Mouse (Mus musculus): ENCODE measurements at regions not wholly inside any gene's neighbourhood (a gene's known extent, or its start where the extent isn't known, plus 50 kb on each side); places are given as distances from the start of the nearest gene placed in this dataset.

DNA sequence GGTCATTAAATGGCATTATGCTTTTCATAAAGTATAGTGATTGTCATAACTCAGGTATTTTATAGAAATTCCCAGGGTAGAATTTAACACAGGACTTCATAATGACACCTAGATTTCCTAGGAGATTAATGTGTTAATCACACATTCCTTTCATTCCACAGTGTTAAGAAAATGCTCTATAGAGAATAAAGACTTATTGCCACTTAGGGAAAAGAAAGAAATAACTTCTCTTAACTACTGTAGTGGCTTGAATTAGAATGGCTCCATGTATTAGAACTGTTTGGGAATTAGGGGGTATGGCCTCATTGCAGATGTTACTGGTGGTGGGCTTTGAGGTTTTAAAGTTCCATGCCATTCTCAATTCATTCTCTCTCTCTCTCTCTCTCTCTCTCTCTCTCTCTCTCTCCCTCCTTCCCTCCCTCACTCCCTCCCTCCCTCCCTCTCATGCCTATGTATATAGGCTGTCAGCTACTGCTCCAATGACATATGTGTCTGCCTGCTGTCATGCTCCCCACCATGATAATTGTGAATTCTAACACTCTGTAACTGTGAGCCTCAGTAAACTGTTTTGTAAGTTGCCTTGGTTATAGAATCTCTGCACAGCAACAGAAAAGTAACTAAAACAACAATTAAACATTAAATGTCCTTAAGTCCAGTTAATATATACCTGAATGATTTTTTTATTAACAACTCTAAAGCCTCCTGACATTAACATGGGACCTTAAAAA is 425.1 kb upstream of the Depdc1a start:
- no peak for DNase-seq

DNA sequence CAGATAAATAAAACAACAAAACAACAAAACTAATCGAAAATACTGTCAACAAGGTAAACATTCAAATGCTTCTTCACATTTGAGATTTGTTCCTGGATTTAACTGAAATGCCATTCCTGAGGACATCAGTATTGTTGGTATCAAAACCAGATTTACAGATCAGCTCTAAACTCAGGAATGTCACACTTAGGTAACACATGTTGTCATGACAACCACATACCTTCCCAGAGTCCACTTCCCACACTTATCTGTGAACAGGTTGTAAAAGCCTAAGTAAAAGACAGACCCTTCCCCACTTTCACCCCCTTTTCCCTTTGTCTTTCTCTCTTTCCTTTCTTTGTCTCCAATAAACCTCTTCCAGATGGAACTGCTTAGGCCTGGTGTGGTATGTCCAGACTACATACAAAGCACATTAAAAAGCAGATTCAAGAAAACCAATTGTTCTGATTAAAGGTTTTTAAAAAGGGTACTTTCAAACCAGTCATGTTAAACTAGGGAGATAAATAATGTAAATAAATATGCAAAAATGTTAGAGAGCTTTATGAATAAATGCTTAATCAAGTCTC is 438.2 kb upstream of the Depdc1a start:
- no peak for DNase-seq

DNA sequence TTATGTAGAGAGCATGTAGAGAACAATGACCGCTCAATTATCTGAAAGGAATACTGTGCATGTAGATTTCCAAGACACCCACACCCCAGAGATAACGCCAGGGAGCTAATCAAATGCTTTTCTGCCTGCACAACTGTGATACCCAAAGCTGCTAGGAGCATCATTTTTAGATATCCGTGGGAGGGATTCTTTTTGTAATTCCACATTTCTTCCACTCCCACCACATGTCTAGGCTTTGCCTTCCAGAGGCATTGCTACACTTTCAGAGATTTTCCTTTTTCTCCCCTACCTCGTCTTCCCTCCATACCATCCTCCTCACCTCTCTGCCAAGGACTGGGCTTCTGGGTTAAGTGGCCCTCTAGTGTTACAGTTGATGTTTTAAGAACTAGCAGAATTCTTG is 460.4 kb upstream of the Depdc1a start:
- DNase-seq: no peak

DNA sequence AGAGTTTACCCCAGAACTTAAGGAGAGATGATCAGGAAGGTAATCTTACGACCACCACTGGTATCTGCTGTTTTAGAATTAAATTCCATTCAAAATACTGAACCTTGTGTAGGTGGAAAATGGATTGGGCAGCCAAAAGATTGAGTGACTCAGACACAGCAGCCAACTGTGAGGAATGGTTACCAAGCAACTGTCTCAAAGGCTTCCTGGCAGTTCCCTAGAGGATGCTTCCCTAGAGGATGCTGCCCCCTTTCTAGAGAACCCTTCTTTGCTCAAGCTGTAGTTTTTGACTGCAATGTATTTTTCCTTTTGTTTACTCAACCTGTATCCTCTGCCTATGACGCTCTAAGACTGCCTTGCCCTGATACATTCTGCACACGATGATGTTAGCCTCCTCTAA is 463.7 kb upstream of the Depdc1a start:
- no peak for DNase-seq

DNA sequence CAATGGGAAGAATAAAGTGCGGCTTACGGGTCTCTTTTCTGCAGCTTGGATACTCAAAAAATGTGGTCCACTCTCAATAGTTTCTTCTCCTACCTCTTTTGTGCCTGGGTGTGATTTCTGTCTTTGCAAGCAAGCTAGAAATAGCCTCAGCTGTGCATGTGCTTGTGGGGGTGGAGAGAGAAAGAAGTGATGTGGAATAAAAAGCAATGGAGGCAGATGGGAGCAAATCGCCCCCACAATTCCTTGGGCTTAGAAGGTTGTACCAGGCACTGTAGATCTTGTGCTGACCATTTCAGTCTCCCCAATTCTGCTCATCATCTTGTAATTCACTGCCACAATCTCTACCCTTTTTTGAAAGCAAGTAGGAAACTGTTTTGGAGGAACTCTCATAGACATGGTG is 464.6 kb upstream of the Depdc1a start:
- DNase-seq: no peak

DNA sequence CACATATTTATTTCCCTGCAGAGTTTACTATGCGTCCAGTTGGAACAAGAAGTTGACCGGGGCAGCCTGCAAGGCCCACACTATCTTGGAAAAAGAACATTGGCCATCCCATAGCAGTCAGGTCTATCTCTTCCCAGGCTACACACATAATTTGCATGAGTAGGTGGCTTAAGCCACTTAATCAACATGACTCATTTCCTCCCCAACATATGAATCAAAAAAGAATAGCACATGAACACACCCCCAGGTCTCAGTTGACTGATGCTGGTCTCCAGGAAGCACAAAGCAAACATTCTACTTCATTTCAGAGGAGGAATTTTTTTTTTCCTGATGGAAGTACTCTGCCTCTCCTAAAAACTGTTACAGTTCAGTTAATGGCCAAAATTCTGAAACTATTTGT is 465.3 kb upstream of the Depdc1a start:
- no peak for DNase-seq

DNA sequence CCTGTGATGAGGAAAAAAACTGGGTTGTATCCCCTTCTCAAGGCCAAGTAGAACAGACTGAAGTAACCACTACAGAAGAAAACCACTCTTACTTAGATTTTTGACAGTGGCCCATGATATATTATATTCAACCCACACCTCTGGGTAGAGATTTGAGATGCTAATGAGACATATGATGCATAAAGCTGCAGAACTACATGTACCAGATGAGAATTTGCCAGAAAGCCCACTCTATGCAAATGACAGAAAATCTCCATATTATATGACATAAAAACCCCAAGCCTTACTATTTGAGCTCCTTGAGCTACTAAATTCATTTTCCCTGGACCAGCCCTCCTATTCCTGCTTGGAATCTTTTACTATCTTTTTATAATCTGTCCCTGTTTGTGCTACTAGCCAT is 458.4 kb upstream of the Lrrc7 start:
- no peak for DNase-seq

DNA sequence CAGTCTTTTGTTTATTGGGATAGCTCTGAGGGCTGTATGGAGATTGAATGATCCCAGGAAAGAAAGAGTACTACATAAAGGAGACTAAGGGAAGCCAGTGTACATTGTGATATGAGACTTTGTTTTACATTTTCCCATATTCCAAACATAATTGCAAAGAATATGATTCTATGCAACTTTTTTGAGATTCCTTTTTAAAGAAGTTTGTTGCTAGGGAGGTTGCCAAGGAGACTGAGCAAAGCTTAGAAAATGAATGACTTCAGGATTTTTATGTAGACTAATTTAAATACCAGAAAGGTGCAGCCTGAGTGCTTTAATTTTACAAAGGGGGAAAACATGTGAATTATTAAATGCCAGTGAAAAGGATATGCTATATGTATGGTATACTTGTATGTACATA is 455.2 kb upstream of the Lrrc7 start:
- no peak for DNase-seq

DNA sequence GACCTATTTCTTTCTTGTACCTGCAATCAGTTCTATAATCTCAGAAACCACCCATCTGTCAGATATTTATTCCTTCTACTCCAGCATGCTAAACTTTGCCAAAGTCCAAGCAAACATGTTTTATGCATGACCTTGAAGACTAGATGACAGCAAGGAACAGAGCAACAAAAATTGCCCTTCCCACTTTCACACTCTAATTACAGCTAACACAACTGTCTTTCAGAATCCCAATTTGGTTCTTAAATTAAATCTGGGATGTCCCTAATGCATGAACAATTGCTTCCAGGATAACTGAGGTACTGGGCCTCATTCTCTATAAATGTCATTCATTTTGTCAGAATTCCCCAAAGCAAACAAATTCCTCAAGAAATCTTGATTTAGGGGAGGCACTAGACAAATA is 454.4 kb upstream of the Lrrc7 start:
- DNase-seq: no peak

DNA sequence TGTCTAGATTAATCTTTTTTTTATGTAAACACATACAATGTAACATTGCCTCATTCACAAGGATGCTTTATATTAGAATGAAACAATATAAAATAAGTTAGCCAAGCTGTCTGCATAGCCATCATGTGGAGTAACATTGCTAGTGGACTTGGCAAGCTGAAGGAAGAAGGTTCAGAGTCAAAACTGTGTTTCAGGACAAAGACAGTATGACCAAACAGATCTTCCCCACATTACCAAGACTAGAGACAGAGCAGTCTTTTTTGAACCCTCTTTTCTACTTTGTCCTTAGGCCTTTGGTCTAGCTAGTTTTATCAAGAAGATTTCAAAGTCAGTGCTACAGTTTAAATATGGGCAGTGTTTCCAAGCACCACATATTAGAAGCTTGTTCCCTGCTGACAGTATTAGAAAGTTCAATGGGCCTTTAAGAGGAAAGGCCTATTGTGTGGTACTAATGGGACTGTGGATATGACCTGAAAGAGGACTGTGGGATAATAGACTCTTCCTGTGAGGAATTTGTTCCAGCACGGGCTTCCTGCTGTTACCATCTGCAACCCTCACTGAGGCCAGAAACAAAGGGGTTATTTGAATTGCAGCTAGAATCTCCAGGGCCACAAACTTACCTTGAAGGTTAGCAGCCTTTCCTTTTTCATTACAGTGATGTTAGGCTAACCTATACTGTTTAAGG is 449.1 kb upstream of the Lrrc7 start:
- DNase-seq: peak; percentile 58 to 63

DNA sequence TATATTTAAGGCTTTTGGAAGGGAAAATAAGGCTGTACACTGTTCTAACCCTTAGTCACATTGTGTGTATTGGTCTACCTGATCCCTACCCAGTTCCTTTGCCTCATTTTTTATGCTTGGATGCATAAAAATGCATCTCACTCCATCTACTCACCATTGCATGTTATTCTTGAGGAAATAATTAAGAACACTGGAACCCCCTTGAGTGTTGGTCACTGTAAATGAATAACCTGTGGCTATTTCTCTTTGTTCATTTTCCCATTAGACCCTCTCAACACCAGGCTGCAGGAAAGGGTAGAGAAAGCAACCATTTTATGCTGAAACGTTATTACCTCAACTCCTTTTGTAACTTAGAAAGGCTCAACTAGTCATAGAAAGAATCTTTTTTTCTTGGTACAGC is 442.0 kb upstream of the Lrrc7 start:
- DNase-seq: no peak

DNA sequence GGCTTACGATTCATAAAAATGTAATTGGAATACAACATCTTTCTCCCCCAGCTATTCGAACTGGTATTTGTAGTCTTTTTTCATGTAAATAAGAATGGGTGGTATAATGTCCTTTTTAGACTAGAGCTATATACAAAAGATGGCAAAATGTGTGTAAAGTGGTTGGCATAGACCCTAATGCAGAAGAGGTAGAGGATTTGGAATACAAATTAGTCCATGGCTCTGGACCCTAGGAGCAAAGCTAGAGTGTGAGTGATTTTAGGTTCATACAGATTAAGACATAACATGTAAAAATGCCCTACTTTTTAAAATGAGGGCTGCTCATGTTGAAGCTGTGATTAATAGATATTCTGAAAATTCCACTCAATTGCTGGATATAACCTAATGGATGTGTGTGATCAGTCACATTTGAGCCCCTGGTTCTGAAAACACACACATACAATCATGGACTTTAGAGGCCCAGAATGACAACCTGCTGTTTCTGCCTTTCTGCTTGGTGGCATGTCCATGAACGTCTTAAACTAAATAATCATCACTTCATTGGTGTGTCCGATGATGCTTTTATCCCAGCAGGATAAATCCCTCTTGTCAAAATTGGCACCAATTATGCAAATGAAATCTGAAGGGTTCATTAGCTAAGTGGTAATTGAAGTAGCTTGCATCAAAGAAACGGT is 423.6 kb upstream of the Lrrc7 start:
- no peak for DNase-seq

DNA sequence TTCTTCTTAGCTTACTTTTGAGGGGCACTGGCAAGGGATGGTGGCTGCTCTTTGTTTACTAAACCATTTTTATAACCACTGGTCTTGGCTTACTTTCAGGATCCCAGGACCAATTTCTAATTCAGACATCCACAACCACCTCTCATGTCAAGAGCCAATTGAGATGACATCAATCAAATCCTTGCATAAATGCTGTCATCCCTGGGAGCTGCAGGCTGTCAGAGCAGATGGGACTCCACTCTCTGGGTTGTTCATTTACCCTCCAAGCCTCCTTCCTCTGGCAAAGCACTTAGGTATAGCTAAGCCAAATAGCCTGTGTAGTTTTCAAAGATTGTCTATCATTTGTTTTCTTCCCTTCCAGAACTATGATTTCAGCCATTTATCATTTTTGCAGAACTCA is 385.0 kb upstream of the Lrrc7 start:
- DNase-seq: no peak

DNA sequence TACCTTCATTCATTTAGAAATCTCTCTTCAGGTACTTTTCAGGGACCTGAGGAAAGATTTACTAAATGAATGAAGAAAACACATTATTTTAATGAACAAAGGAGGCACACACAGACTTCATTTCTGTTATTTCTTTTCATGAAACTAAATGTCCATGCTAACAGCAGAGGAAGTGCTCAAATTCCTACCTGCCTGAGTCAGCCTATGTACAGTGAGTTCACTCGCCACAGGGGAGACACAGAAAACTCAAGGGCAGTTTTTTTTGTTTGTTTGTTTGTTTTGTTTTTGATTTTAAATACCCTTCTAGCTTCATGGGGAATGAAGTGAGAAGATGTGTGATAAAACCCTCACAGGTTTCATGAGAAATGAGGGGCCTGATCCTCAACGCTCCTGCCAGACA is 343.1 kb upstream of the Lrrc7 start:
- no peak for DNase-seq

DNA sequence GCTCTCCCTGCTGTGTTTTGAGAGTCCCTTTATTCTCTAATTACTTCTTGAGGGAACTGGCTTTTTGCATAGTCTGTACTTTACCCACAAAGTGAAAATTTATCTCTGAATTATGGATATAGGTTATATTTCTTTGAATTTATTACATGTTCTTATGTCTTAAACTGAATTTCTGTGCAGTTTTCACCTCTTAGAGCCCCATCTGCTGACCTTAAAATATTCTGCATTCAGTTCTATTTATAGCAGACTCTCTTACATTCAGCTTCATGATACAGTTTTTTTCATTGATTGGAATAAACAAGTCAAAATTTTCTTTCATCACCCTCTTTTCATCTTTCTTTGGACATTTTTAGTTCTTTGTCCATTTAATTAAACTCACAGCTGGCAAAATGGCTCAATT is 337.4 kb upstream of the Lrrc7 start:
- no peak for DNase-seq

DNA sequence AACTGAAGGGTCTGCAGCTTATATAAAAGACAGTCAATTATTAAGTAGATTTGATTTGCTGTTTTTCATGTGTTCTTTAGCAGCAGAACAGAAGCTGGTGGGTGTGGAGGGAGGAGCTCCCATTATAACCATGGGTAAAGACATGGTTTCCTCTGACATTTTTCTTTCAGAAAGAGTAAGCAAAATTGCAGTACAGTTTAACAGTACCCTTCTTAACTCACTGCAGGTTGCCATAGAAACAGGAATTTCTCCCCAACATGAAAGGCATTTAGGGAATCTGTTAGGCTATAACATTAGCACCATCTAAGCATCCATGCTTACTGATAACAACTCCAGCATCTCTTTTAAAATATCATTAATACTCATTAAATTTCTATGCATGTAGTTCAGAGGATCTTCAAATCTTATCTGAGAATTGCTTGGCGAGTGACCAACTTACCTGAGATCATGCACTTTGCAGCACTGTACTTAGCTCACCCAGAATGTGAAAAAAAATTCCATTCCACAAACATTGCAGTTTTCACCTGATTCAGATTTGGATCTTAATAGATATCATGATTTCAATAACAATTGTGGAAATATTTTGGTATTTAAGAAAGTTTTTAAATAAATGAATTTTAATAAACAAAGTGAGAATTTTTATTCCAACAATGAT is 324.8 kb upstream of the Lrrc7 start:
- DNase-seq: no peak

DNA sequence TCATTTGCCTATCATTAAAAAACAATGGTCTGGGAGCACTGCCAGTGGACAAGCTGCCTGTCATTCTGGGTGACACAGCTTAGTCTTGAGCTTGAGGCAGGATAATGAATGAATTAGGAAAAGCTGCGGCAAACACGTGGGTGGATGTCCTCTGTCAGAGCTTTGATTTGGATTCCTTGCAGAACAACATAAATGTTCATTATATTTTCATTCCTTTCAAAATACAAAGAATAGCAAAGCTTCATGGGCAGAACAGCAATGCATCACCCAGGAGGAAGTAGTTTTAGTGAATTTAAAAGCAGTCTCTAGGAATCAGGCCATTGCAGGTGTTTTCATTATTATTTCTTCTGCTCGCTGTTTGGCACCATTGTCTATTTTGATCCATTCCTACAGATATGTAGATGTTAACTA is 324.3 kb upstream of the Lrrc7 start:
- DNase-seq: no peak
